Mouse (Mus musculus) kidney, adult 2 months (tissue): ENCODE data around the gene Srsf10.

Source experiments
- CTCF ChIP-seq: fragments of 200-500 bp; conservative IDR thresholded peaks from 2 replicates; pipeline ENCODE4 v1.5.1; 2011; ENCODE audit warnings: low read depth, mild to moderate bottlenecking, control low read depth, low read length, moderate library complexity, mixed read lengths; ENCODE audit not compliant: insufficient read depth, insufficient read length
- POLR2A ChIP-seq: fragments of 200-500 bp; IDR thresholded peaks from one replicate; pipeline ENCODE4 v1.6.1; 2011; ENCODE audit warnings: low read depth, low read length, control low read depth

- no peak for TF ChIP-seq CTCF
- TF ChIP-seq POLR2A, result no peak
Measured at GRCm38 (mm10) chr4:135906633-135907032, 51.1 kb downstream of the Srsf10 start.
